Mouse (Mus musculus) cerebellum, adult 8-10 months (tissue): ENCODE results near the gene Ncstn.

ENCODE experiments used
- DNase-seq: peaks from one replicate; pipeline ENCODE4 v3.0.0; 2022

Ncstn gene

GRCm38 (mm10) chr1:172082101-172082898 lies at the start of gene Ncstn, which contains the start of gene Copa:
Ncstn (minus strand) TSS chr1:172082795.
Copa (plus strand) TSS chr1:172082529.
- peak; percentile 91 for DNase-seq

GRCm38 (mm10) chr1:172132319-172132718 lies 49.7 kb upstream of the Ncstn start:
- DNase-seq: no peak

GRCm38 (mm10) chr1:172129780-172130179 lies 47.2 kb upstream of the Ncstn start:
- DNase-seq: no peak

- no peak for DNase-seq
Observed at GRCm38 (mm10) chr1:172129108-172129507, 46.5 kb upstream of the Ncstn start.

GRCm38 (mm10) chr1:172128563-172128962 lies 46.0 kb upstream of the Ncstn start:
- DNase-seq: no peak

GRCm38 (mm10) chr1:172127487-172127886 lies 44.9 kb upstream of the Ncstn start:
- DNase-seq: no peak

GRCm38 (mm10) chr1:172126376-172127347 lies 44.1 kb upstream of the Ncstn start, which contains the start of gene Pex19:
Pex19 (plus strand) TSS chr1:172126755.
- DNase-seq: peak; percentile 66

GRCm38 (mm10) chr1:172124572-172124971 lies 42.0 kb upstream of the Ncstn start:
- no peak for DNase-seq

GRCm38 (mm10) chr1:172122671-172123070 lies 40.1 kb upstream of the Ncstn start:
- DNase-seq: no peak

- DNase-seq: peak; percentile 35
Observed at GRCm38 (mm10) chr1:172119720-172120119, 37.1 kb upstream of the Ncstn start.

- no peak for DNase-seq
Observed at GRCm38 (mm10) chr1:172119100-172119499, 36.5 kb upstream of the Ncstn start.

- no peak for DNase-seq
Observed at GRCm38 (mm10) chr1:172116948-172117347, 34.4 kb upstream of the Ncstn start.

- DNase-seq: no peak
Observed at GRCm38 (mm10) chr1:172107777-172108477, 25.3 kb upstream of the Ncstn start.

- DNase-seq: no peak
Observed at GRCm38 (mm10) chr1:172105101-172105500, 22.5 kb upstream of the Ncstn start.

GRCm38 (mm10) chr1:172103619-172104018 lies 21.0 kb upstream of the Ncstn start:
- no peak for DNase-seq

- DNase-seq: peak; percentile 22
Observed at GRCm38 (mm10) chr1:172099325-172100033, 16.9 kb upstream of the Ncstn start.

- no peak for DNase-seq
Observed at GRCm38 (mm10) chr1:172095202-172095601, 12.6 kb upstream of the Ncstn start.

- DNase-seq: no peak
Observed at GRCm38 (mm10) chr1:172094295-172094694, 11.7 kb upstream of the Ncstn start.

GRCm38 (mm10) chr1:172093522-172093921 lies 10.9 kb upstream of the Ncstn start:
- DNase-seq: no peak

- no peak for DNase-seq
Observed at GRCm38 (mm10) chr1:172082899-172083445, 377 bp upstream of the Ncstn start.

GRCm38 (mm10) chr1:172077981-172078380 lies 4.6 kb downstream of the Ncstn start:
- no peak for DNase-seq

- DNase-seq: no peak
Observed at GRCm38 (mm10) chr1:172072604-172073003, 10.0 kb downstream of the Ncstn start.
